Mouse (Mus musculus): ENCODE data around the gene Espn. TPM values are rescaled to one million over a fixed set of nuclear protein-coding genes. Genes with fewer than 3 reads are reported as not detected.

Espn gene
- polyA plus RNA-seq, 1 experiment = 48.3 TPM

DNA sequence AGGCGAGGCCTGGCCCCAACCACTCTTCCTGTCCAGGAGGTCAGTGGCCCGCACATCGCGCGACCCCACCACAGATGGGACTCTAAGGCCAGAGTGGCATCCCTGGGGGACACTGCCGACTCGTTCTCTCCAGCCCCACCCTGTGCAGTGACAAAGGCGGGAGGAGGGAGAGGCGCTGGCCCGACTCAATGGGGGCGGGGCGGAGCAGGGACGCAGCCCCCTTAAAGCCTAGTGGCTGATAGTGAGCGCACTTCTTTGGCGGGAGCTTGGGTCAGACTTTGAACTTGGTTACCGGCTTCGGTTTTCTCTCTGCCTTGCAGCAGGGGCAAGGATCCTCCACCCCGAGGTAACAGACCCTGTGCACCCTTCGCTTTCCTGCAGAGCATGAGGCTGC, 7.1 kb upstream of the Espn start:
- no peaks in the 10 kb centered on the region for H3K36me3 ChIP-seq (ENCODE audit: control insufficient read depth, insufficient read depth, low read length)
- no peak overlapping the region for H3K4me3 ChIP-seq (ENCODE audit: insufficient read depth, low read depth, low read length)
- no peaks in the 10 kb centered on the region for H3K27me3 ChIP-seq (replicated peaks; ENCODE audit: control insufficient read depth, insufficient read depth, low read length)
- H3K27ac ChIP-seq (ENCODE audit: insufficient read depth, low read depth, low read length) = no peak overlapping the region
- 4% methylated on average over 19 of the region's 19 CpGs for WGBS
- no peak for DNase-seq
- TF ChIP-seq CTCF (conservative IDR thresholded peaks at IDR 0.05; ENCODE audit: insufficient read depth, insufficient read length, low read depth, low read length) (no peak), POLR2A (IDR thresholded peaks at IDR 0.05; ENCODE audit: low read depth, low read length) (no peak)
- H3K4me1 ChIP-seq (ENCODE audit: control insufficient read depth, insufficient read depth, low read length) = peaks cover 18% of the 10 kb centered on the region

DNA sequence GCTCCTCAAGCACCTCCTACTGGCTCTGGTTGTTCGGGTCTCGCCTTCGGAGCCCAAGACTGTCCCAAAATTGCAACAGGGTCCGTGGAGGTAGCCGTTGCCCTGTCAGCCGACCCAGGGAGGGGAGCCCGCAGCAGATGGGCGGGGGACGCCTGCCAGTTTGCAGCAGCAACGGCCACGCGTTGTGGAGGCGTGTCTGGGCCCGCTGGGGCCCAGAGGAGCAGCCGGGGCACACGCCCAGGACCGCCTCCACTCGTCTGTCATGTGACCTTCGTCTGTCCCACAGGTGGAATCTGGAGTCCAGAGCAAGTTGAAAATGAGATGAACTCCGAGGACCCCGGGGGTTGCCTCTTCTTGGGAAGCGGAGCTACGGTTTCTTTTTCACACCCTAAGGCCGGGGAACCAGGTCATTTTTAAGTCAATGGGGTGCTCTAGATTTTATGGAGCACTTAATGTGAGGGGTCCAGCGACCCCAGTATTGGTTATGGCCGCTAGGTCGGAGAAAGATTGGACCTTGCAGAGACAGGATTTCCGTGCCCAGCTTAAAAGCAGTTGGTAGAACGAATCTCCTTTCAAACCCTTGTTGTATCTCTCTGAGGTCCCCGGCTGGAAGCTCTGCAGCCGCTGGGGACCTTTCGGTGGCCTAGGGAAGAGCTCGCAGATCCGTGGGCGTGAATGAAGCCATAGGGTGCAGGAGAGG, 6.6 kb upstream of the Espn start, which contains the start of gene Hes2:
Gene Hes2 (plus strand): TSS at position 283 of the 700 bp plus-strand sequence.
- no peak within 1 kb of the TSS for H3K4me3 ChIP-seq (ENCODE audit: insufficient read depth, low read depth, low read length)
- H3K4me1 ChIP-seq (ENCODE audit: control insufficient read depth, insufficient read depth, low read length) = peaks cover 18% of the 10 kb centered on the region
- peak; percentile 63 for DNase-seq
- no peak within 1 kb of the TSS for H3K27ac ChIP-seq (ENCODE audit: insufficient read depth, low read depth, low read length)
- WGBS = 5% methylated on average over 35 of the region's 35 CpGs
- TF ChIP-seq POLR2A (IDR thresholded peaks at IDR 0.05; ENCODE audit: low read depth, low read length) = no peak
- TF ChIP-seq CTCF (conservative IDR thresholded peaks at IDR 0.05; ENCODE audit: insufficient read depth, insufficient read length, low read depth, low read length) = no peak
- no peaks in the 10 kb centered on the region for H3K27me3 ChIP-seq (replicated peaks; ENCODE audit: control insufficient read depth, insufficient read depth, low read length)
- no peaks in the 10 kb centered on the region for H3K36me3 ChIP-seq (ENCODE audit: control insufficient read depth, insufficient read depth, low read length)

DNA sequence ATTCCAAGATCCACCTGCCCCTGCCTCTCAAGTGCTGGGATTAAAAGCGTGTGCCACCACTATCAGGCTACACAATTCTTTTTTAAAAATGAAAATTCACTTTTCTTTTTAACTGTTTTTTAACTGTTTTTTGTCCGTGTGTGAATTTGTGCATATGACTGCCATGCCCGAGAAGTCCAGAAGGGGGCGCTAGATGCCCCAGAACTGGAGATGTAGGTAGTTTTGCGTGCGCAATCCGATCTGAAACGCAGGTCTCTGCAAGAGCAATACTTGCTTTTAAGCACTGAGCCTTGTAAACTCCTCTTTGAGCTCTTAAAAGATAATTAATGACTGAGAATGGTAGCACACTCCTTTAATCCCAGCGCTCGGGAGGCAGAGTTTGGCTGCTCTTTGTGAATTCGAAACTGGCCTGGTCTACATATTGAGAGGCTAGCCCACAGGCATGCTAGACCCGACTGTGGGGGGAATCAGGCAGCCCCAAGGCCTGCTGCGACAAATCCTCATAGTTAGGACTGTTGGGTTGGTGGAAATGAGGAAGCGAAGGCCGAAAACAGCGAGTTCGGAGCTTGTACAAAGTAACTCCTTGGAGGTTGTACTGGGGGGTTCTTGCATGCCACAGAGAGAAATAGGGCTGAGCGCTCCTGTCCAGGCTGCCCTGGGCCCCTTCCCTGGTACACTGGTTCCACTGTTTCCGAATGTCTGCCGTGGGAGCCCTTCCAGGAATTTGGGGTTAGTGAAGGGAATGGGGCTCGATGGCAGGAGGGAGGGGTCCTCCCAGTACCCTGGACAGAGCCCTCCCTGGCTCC, 5.8 kb upstream of the Espn start:
- H3K36me3 ChIP-seq (ENCODE audit: control insufficient read depth, insufficient read depth, low read length) = no peaks in the 10 kb centered on the region
- 21% methylated on average over 21 of the region's 21 CpGs for WGBS
- peaks cover 23% of the 10 kb centered on the region for H3K4me1 ChIP-seq (ENCODE audit: control insufficient read depth, insufficient read depth, low read length)
- peak; percentile 53 for DNase-seq
- peak; percentile 62 for TF ChIP-seq CTCF (conservative IDR thresholded peaks at IDR 0.05; ENCODE audit: insufficient read depth, insufficient read length, low read depth, low read length)
- no peak for TF ChIP-seq POLR2A (IDR thresholded peaks at IDR 0.05; ENCODE audit: low read depth, low read length)
- H3K4me3 ChIP-seq (ENCODE audit: insufficient read depth, low read depth, low read length) = no peak overlapping the region
- H3K27ac ChIP-seq (ENCODE audit: insufficient read depth, low read depth, low read length) = no peak overlapping the region
- no peaks in the 10 kb centered on the region for H3K27me3 ChIP-seq (replicated peaks; ENCODE audit: control insufficient read depth, insufficient read depth, low read length)

DNA sequence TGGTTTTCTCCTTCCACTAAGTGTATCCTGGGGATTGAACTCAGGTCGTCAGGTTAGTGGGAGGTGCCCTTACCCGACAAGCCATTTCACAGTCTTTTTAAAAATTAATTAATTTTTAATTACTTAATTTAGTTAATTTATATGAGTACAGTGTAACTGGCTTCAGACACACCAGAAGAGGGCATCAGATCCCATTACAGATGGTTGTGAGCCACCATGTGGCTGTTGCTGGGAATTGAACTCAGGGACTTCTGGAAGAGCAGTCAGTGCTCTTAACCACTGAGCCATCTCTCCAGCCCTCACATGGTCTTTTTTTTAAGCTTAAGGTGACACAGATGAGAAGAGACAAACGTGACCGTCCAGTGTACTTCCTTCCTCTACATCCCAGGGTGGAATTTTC, 2.8 kb upstream of the Espn start:
- Histone ChIP-seq H3K27ac (ENCODE audit: insufficient read depth, low read depth, low read length) (no peak overlapping the region), H3K4me1 (ENCODE audit: control insufficient read depth, insufficient read depth, low read length) (peaks cover 11% of the 10 kb centered on the region), H3K27me3 (replicated peaks; ENCODE audit: control insufficient read depth, insufficient read depth, low read length) (no peaks in the 10 kb centered on the region), H3K4me3 (ENCODE audit: insufficient read depth, low read depth, low read length) (no peak overlapping the region), H3K36me3 (ENCODE audit: control insufficient read depth, insufficient read depth, low read length) (no peaks in the 10 kb centered on the region)
- TF ChIP-seq CTCF (conservative IDR thresholded peaks at IDR 0.05; ENCODE audit: insufficient read depth, insufficient read length, low read depth, low read length) = no peak
- DNase-seq = no peak
- WGBS = 58% methylated on average over 4 of the region's 4 CpGs

DNA sequence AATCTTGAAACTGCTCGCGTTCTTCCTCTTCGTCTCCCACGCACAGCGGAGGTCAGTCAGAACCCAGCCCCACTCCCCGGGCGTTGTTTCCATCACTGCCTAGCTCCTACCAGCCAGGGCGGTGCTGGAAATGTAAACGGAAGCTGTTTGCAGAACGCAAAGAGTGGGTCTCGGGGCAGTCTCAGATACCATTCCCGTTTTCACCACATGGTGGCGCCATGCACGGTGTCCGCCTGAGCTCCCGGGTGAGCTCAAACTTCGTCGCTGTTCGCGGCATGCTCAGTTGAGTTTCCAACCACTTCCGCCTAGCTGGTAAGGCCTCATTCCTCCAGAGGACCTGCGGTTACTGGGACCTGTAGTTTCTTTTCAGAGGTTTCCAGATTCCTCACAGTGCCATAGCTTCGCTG, 1.6 kb upstream of the Espn start:
- peak overlapping the region; percentile 39; the same call in 1 of the 2 replicates for H3K4me3 ChIP-seq (ENCODE audit: insufficient read depth, low read depth, low read length)
- DNase-seq = peak; percentile 84
- no peaks in the 10 kb centered on the region for H3K36me3 ChIP-seq (ENCODE audit: control insufficient read depth, insufficient read depth, low read length)
- H3K4me1 ChIP-seq (ENCODE audit: control insufficient read depth, insufficient read depth, low read length) = peaks cover 5% of the 10 kb centered on the region
- no peak overlapping the region for H3K27ac ChIP-seq (ENCODE audit: insufficient read depth, low read depth, low read length)
- TF ChIP-seq CTCF (conservative IDR thresholded peaks at IDR 0.05; ENCODE audit: insufficient read depth, insufficient read length, low read depth, low read length) (peak; percentile 88), POLR2A (IDR thresholded peaks at IDR 0.05; ENCODE audit: low read depth, low read length) (no peak)
- H3K27me3 ChIP-seq (replicated peaks; ENCODE audit: control insufficient read depth, insufficient read depth, low read length) = no peaks in the 10 kb centered on the region
- WGBS = 2% methylated on average over 23 of the region's 23 CpGs

DNA sequence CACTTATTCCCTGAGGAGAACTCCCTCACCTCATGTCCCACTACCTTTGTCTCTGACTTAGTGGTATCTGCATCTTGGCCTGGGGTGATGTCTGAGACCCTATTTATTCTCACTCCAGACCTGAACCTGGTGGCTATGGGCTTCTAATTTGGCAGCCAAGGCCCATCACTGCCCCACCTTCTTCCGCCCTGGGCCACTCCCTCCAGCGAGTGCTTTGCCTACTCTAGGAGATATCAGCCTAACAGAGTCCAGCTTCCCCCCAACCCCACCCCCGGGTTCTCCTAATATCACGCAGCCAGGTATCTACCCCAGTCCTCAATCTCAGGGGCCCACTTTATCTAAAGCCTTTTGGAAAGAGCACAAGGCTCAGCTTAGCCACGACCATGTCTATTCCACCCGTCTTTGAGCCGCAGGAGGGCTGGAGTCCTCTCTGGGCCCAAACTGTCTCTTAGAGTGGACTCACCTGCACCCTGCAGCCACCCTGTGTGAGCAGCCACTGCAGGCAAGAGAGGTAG, 663 bp downstream of the Espn start:
- no peak overlapping the region for H3K27ac ChIP-seq (ENCODE audit: insufficient read depth, low read depth, low read length)
- DNase-seq = no peak
- H3K4me1 ChIP-seq (ENCODE audit: control insufficient read depth, insufficient read depth, low read length) = peaks cover 5% of the 10 kb centered on the region
- H3K36me3 ChIP-seq (ENCODE audit: control insufficient read depth, insufficient read depth, low read length) = no peaks in the 10 kb centered on the region
- H3K4me3 ChIP-seq (ENCODE audit: insufficient read depth, low read depth, low read length) = peak overlapping the region; percentile 45
- no peaks in the 10 kb centered on the region for H3K27me3 ChIP-seq (replicated peaks; ENCODE audit: control insufficient read depth, insufficient read depth, low read length)
- 60% methylated on average over 7 of the region's 7 CpGs for WGBS
- no peak for TF ChIP-seq POLR2A (IDR thresholded peaks at IDR 0.05; ENCODE audit: low read depth, low read length)

DNA sequence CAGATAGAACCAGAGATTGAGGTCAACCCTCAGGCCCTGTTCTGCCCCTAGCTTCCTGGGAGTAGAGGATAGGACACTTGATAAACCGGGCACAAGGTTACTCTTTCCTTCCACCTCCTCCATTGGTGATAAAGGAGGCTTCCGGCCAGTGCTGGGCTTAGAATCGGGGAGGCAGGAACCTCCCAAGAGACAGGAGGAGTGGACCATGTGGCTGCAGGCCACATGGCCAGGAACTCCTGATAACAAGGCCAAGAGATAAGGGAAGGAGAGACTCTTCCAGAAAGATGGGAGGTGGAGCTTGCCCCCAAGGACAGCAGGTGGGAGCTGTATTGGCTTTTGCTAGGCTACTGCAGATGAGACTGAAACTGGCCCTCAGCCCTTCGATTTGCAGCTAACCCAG, 1.6 kb downstream of the Espn start:
- 80% methylated on average over 4 of the region's 4 CpGs for WGBS
- no peaks in the 10 kb centered on the region for H3K36me3 ChIP-seq (ENCODE audit: control insufficient read depth, insufficient read depth, low read length)
- peaks cover 7% of the 10 kb centered on the region for H3K4me1 ChIP-seq (ENCODE audit: control insufficient read depth, insufficient read depth, low read length)
- DNase-seq = no peak
- H3K4me3 ChIP-seq (ENCODE audit: insufficient read depth, low read depth, low read length) = no peak overlapping the region
- no peak overlapping the region for H3K27ac ChIP-seq (ENCODE audit: insufficient read depth, low read depth, low read length)
- TF ChIP-seq CTCF (conservative IDR thresholded peaks at IDR 0.05; ENCODE audit: insufficient read depth, insufficient read length, low read depth, low read length) (no peak), POLR2A (IDR thresholded peaks at IDR 0.05; ENCODE audit: low read depth, low read length) (no peak)
- no peaks in the 10 kb centered on the region for H3K27me3 ChIP-seq (replicated peaks; ENCODE audit: control insufficient read depth, insufficient read depth, low read length)

Data from kidney, adult 2 months (tissue).